In genomic region chr9:31032546-31032945, GRCm38 (mm10) we compare ENCODE assay signal across 10 mouse cellular contexts. TPM values are rescaled to one million over a fixed set of nuclear protein-coding genes. Genes with fewer than 3 reads are reported as not detected.
DNase-seq lines count a peak whose midpoint lies in the region; ATAC-seq and TF ChIP-seq lines count a peak whose summit lies in the region.
"Had no signal": no experiment of that assay in that cellular context is flagged by ENCODE, and none has a peak within 500 bp of the region (broad histone marks: within the 10 kb centered on the region; RNA-seq: fewer than 3 reads in every experiment).

No protein-coding gene starts in this region.

- no peak for DNase-seq in embryonic facial prominence, embryonic 14.5 days (ENCODE audit: low spot score)
- DNase-seq in left cerebral cortex, adult 9 months (ENCODE audit: low spot score in 2 of 2): no peak
- no peak for DNase-seq in cerebellum, adult 18-20 months
- DNase-seq: adrenal gland, adult 2 months had no signal

- peaks cover 14% of the 10 kb centered on the region for H3K4me1 ChIP-seq in hindbrain, embryonic 12.5 days
- peaks cover 7% of the 10 kb centered on the region for H3K4me1 ChIP-seq in hindbrain, embryonic 16.5 days (ENCODE audit: control insufficient read depth, insufficient read depth, low read depth, low read length)
- H3K4me1 ChIP-seq in ES-Bruce4 (ENCODE audit: control insufficient read depth, insufficient read depth, low read length): no peaks in the 10 kb centered on the region
- H3K4me1 ChIP-seq in embryonic facial prominence, embryonic 14.5 days (ENCODE audit: control insufficient read depth, insufficient read depth, low read length): peaks cover 13% of the 10 kb centered on the region
- peaks cover 14% of the 10 kb centered on the region for H3K4me1 ChIP-seq in liver, embryonic 16.5 days (ENCODE audit: control insufficient read depth, low read depth, low read length)

- ATAC-seq in hindbrain, embryonic 12.5 days (ENCODE audit: low FRiP score): no peak
- no peak for ATAC-seq in hindbrain, embryonic 16.5 days
- no peak for ATAC-seq in embryonic facial prominence, embryonic 14.5 days (ENCODE audit: low read depth)
- ATAC-seq in liver, embryonic 16.5 days (ENCODE audit: low read depth): no peak

- peaks cover 3% of the 10 kb centered on the region; the same call in 1 of the 2 replicates for H3K36me3 ChIP-seq in hindbrain, embryonic 12.5 days
- no peaks in the 10 kb centered on the region for H3K36me3 ChIP-seq in hindbrain, embryonic 16.5 days (ENCODE audit: control insufficient read depth, insufficient read depth, low read length)
- peaks cover 3% of the 10 kb centered on the region; the same call in 1 of the 2 replicates for H3K36me3 ChIP-seq in ES-Bruce4 (ENCODE audit: control insufficient read depth, insufficient read depth, low read length, poor library complexity, severe bottlenecking)
- H3K36me3 ChIP-seq in embryonic facial prominence, embryonic 14.5 days (ENCODE audit: control insufficient read depth, insufficient read depth, low read length): 0 out of 2 replicates have a peak, but pooled peaks cover 11% of the 10 kb centered on the region
- no peaks in the 10 kb centered on the region for H3K36me3 ChIP-seq in liver, embryonic 16.5 days (ENCODE audit: control insufficient read depth, insufficient read depth)

- peak overlapping the region; percentile 21; the same call in 1 of the 2 replicates for H3K4me2 ChIP-seq in hindbrain, embryonic 12.5 days (replicated peaks)
- no peak overlapping the region for H3K4me2 ChIP-seq in hindbrain, embryonic 16.5 days (ENCODE audit: low read length)
- peak overlapping the region; percentile 38; the same call in 1 of the 2 replicates for H3K4me2 ChIP-seq in embryonic facial prominence, embryonic 14.5 days (ENCODE audit: low read depth, low read length)
- H3K4me2 ChIP-seq in liver, embryonic 16.5 days (ENCODE audit: low read depth, low read length): peak overlapping the region; percentile 47

- no peak for TF ChIP-seq CTCF in ES-Bruce4 (IDR thresholded peaks at IDR 0.05; ENCODE audit: low read depth, low read length)

- no peaks in the 10 kb centered on the region for H3K27me3 ChIP-seq in hindbrain, embryonic 12.5 days
- no peaks in the 10 kb centered on the region for H3K27me3 ChIP-seq in hindbrain, embryonic 16.5 days (replicated peaks; ENCODE audit: control insufficient read depth, insufficient read depth, low read length)
- H3K27me3 ChIP-seq in ES-Bruce4 (ENCODE audit: control insufficient read depth, insufficient read depth, low read length, poor library complexity, severe bottlenecking): no peaks in the 10 kb centered on the region
- no peaks in the 10 kb centered on the region for H3K27me3 ChIP-seq in embryonic facial prominence, embryonic 14.5 days (replicated peaks; ENCODE audit: control insufficient read depth, insufficient read depth, low read length)
- H3K27me3 ChIP-seq in liver, embryonic 16.5 days (ENCODE audit: control insufficient read depth, insufficient read depth, low read depth, low read length): no peaks in the 10 kb centered on the region
- H3K27me3 ChIP-seq: midbrain, embryonic 12.5 days had no signal

- H3K27ac ChIP-seq in hindbrain, embryonic 12.5 days: no peak overlapping the region
- H3K27ac ChIP-seq in hindbrain, embryonic 16.5 days (ENCODE audit: low read depth, low read length): no peak overlapping the region
- H3K27ac ChIP-seq in ES-Bruce4 (ENCODE audit: insufficient read depth, low read length): no peak overlapping the region
- H3K27ac ChIP-seq in embryonic facial prominence, embryonic 14.5 days (replicated peaks; ENCODE audit: low read depth, low read length): no peak overlapping the region; the same call in 1 of the 2 replicates
- no peak overlapping the region for H3K27ac ChIP-seq in liver, embryonic 16.5 days (ENCODE audit: low read length)
- H3K27ac ChIP-seq: midbrain, embryonic 12.5 days had no signal

- TF ChIP-seq EP300 in ES-Bruce4 (IDR thresholded peaks at IDR 0.05; ENCODE audit: insufficient read depth, low read depth, low read length): no peak

- no peak for TF ChIP-seq POLR2A in ES-Bruce4 (IDR thresholded peaks at IDR 0.05; ENCODE audit: insufficient read depth, low read length)

- no peak overlapping the region for H3K4me3 ChIP-seq in hindbrain, embryonic 12.5 days
- H3K4me3 ChIP-seq in hindbrain, embryonic 16.5 days (ENCODE audit: low read length): no peak overlapping the region
- no peak overlapping the region for H3K4me3 ChIP-seq in ES-Bruce4 (ENCODE audit: low read depth, low read length)
- H3K4me3 ChIP-seq in embryonic facial prominence, embryonic 14.5 days (ENCODE audit: low read depth, low read length): 0 out of 2 replicates have a peak overlapping the region, but pooled peaks have one; percentile 16
- peak overlapping the region; percentile 39 for H3K4me3 ChIP-seq in liver, embryonic 16.5 days (ENCODE audit: low read depth, low read length)
- H3K4me3 ChIP-seq: midbrain, embryonic 12.5 days had no signal

- H3K9me3 ChIP-seq in hindbrain, embryonic 12.5 days (replicated peaks): no peaks in the 10 kb centered on the region
- no peaks in the 10 kb centered on the region for H3K9me3 ChIP-seq in hindbrain, embryonic 16.5 days (ENCODE audit: control insufficient read depth, low read length)
- no peaks in the 10 kb centered on the region for H3K9me3 ChIP-seq in ES-Bruce4 (replicated peaks; ENCODE audit: control insufficient read depth, insufficient read depth, low read length, poor library complexity, severe bottlenecking)
- no peaks in the 10 kb centered on the region for H3K9me3 ChIP-seq in embryonic facial prominence, embryonic 14.5 days (ENCODE audit: control insufficient read depth, low read length)
- H3K9me3 ChIP-seq in liver, embryonic 16.5 days (replicated peaks; ENCODE audit: control insufficient read depth, low read length): no peaks in the 10 kb centered on the region
- H3K9me3 ChIP-seq: G1E; midbrain, embryonic 12.5 days had no signal

- H3K9ac ChIP-seq in hindbrain, embryonic 12.5 days: no peak overlapping the region
- no peak overlapping the region for H3K9ac ChIP-seq in hindbrain, embryonic 16.5 days (ENCODE audit: low read depth, low read length)
- H3K9ac ChIP-seq in ES-Bruce4 (ENCODE audit: low read depth, poor library complexity, severe bottlenecking): 0 out of 2 replicates have a peak overlapping the region, but pooled peaks have one; percentile 83
- H3K9ac ChIP-seq in embryonic facial prominence, embryonic 14.5 days (ENCODE audit: low read depth, low read length): no peak overlapping the region
- no peak overlapping the region for H3K9ac ChIP-seq in liver, embryonic 16.5 days (ENCODE audit: low read depth, low read length)
- H3K9ac ChIP-seq: midbrain, embryonic 12.5 days had no signal

RNA-seq across cellular contexts. Expression of gene Zbtb44, which starts 2.1 kb away (rescaled TPM):
- polyA plus RNA-seq in hindbrain, embryonic 12.5 days (2016; fragmentation: Nextera tagmentation; extraction: Ambion mirVana): 7.1 TPM in 2 replicates
- polyA plus RNA-seq in hindbrain, embryonic 16.5 days (2015; fragmentation: Nextera tagmentation; extraction: Ambion mirVana): 2.9 and 3.4 TPM in 2 replicates
- 95.7 and 98.2 TPM in 2 replicates for polyA plus RNA-seq in ES-Bruce4 (2011; ENCODE audit: insufficient read depth, insufficient read length, low read depth, missing spikeins)
- 5.9 and 7.1 TPM in 2 replicates for polyA plus RNA-seq in embryonic facial prominence, embryonic 14.5 days (2014; fragmentation: Nextera tagmentation; extraction: Ambion mirVana)
- 5.8 and 6.3 TPM in 2 replicates for polyA plus RNA-seq in liver, embryonic 16.5 days (2015; fragmentation: Nextera tagmentation; extraction: Ambion mirVana)

Comparison
In these comparisons a context has a peak if more than half of its experiments do, and no peak if none do; other contexts are left out.
1. H3K4me3 ChIP-seq: peak in embryonic facial prominence, embryonic 14.5 days (single experiment) and liver, embryonic 16.5 days (single experiment); none in hindbrain, embryonic 12.5 days (single experiment), hindbrain, embryonic 16.5 days (single experiment) and ES-Bruce4 (single experiment).
2. RNA of gene Zbtb44, which starts 2.1 kb away (polyA plus RNA-seq): 95.7 to 98.2 TPM in ES-Bruce4; 7.1 TPM in hindbrain, embryonic 12.5 days, 5.8 to 6.3 TPM in liver, embryonic 16.5 days, 5.9 to 7.1 TPM in embryonic facial prominence, embryonic 14.5 days and 2.9 to 3.4 TPM in hindbrain, embryonic 16.5 days; every median in the first group is over 10 times any median in the second.